Mouse (Mus musculus) heart, postnatal 0 days (tissue): ENCODE data around the gene Map1a.

Experiments used
- CTCF ChIP-seq: IDR thresholded peaks from 2 replicates; pipeline ENCODE4 v1.5.1; 2016; ENCODE audit warnings: antibody characterized with exemption, control low read depth, low read depth
- EP300 ChIP-seq: IDR thresholded peaks from 2 replicates; pipeline ENCODE4 v1.6.1; 2016; ENCODE audit warnings: antibody characterized with exemption, low read depth

- TF ChIP-seq CTCF: no peak
- no peak for TF ChIP-seq EP300
Measured at GRCm38 (mm10) chr2:121270521-121271235, 18.7 kb upstream of the Map1a start.
